Mouse (Mus musculus) cortical plate, adult 2 months (tissue): ENCODE results near the gene Hadhb. TPM values are rescaled to one million over a fixed set of nuclear protein-coding genes. Genes with fewer than 3 reads are reported as not detected.

Source experiments
- H3K27ac ChIP-seq: fragments of 200-500 bp; 2 replicates; pipeline ENCODE4 v1.5.1; 2012; ENCODE audit warnings: low read length, control low read depth, inconsistent platforms; ENCODE audit not compliant: insufficient read depth
- H3K4me1 ChIP-seq: fragments of 200-500 bp; 2 replicates; pipeline ENCODE4 v1.6.1; 2011; ENCODE audit warnings: low read length; ENCODE audit not compliant: control insufficient read depth, insufficient read depth
- H3K4me3 ChIP-seq: fragments of 200-500 bp; 2 replicates; pipeline ENCODE4 v1.5.1; 2011; ENCODE audit warnings: mild to moderate bottlenecking, low read length, control low read depth; ENCODE audit not compliant: insufficient read depth
- CTCF ChIP-seq: fragments of 200-500 bp; IDR thresholded peaks from 2 replicates; pipeline ENCODE4 v1.5.1; 2011; ENCODE audit warnings: mild to moderate bottlenecking, control low read depth, low read length; ENCODE audit not compliant: insufficient read depth; ENCODE audit errors: extremely low read depth
- POLR2A ChIP-seq: fragments of 200-500 bp; IDR thresholded peaks from 2 replicates; pipeline ENCODE4 v1.6.1; 2011; ENCODE audit warnings: mild to moderate bottlenecking, low read length, control low read depth; ENCODE audit not compliant: insufficient read depth; ENCODE audit errors: extremely low read depth
- polyA plus RNA-seq: library from polyadenylated mRNA; depleted of rRNA; stranded (reverse); fragments of >200 nt; gene quantifications from 2 replicates; pipeline ENCODE4 v1.2.3, GENCODE M21; 2012

The Hadhb gene
- polyA plus RNA-seq, 1 experiment: 94.8 TPM

DNA sequence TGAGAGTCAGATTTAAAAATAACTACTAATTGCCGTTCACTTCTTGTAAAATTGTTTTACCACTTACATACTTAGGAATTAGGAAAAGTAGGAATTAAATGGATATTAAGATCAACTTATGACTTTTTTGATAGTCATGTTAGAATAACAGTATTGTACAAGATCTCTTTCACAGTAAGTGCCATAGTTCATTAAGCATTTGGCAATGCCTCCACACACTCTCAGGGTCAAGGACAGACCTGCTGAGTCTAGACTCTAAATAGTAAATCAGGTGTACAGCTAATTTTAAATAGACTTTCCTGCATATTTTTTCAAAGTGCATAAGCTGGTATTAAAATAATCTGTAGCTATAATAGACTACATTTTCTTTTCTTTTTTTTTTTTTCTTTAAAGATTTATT, 2.6 kb upstream of the Hadhb start:
- no peak for TF ChIP-seq CTCF
- no peak overlapping the region for H3K27ac ChIP-seq
- peaks cover 1% of the 10 kb centered on the region; the same call in 1 of the 2 replicates for H3K4me1 ChIP-seq
- H3K4me3 ChIP-seq: no peak overlapping the region

- H3K27ac ChIP-seq: no peak overlapping the region
- H3K4me3 ChIP-seq: no peak overlapping the region
- TF ChIP-seq CTCF: no peak
- TF ChIP-seq POLR2A: no peak
- peaks cover 1% of the 10 kb centered on the region; the same call in 1 of the 2 replicates for H3K4me1 ChIP-seq
These were observed 1.8 kb upstream of the Hadhb start for GRCm38 (mm10) chr5:30153222-30153621.

DNA sequence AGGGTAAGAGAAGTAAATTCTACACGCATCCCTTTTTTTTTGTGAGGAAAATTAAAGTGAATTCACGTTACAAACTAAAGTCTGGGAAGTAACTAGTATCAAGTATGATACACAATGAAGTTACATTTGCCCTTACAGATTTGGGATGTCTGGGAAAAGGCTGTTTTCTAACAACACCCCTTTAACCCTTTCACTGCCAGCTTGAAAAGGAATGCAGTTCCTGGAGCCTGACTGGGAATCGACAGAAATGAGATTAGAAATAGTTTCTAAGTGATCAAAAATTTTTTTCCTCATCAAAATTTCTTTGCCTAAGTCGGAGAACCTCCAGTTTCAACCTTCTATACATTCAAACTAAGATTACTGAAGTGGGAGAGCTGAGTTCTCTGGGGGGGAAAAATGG, 1.0 kb upstream of the Hadhb start:
- TF ChIP-seq POLR2A: no peak
- no peak for TF ChIP-seq CTCF
- H3K27ac ChIP-seq: no peak overlapping the region
- H3K4me3 ChIP-seq: peak overlapping the region; percentile 94
- H3K4me1 ChIP-seq: peaks cover 1% of the 10 kb centered on the region; the same call in 1 of the 2 replicates

DNA sequence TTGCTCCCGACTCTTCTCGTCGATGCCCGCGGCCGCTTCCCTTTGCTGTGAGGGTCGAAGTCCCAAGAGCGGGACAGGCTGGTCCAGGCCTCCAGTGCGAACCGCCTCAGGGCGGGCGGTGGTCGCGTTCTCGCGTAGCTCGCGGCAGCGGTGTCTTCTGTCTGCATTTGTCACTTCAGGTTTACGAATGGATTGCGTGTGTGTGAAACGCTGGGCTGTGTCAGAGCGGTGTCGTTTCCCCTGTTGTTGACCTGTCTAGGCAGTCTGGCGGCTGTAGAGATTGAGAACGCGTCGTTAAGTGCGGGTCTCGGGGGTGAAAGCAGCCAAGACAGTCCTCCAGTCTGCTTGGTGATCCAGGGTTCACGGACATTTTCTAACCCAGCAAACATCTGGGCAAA, 346 bp downstream of the Hadhb start:
- Histone ChIP-seq H3K27ac (peak overlapping the region; percentile 96), H3K4me3 (peak overlapping the region; percentile 94), H3K4me1 (peaks cover 4% of the 10 kb centered on the region)
- TF ChIP-seq CTCF (no peak), POLR2A (no peak)

DNA sequence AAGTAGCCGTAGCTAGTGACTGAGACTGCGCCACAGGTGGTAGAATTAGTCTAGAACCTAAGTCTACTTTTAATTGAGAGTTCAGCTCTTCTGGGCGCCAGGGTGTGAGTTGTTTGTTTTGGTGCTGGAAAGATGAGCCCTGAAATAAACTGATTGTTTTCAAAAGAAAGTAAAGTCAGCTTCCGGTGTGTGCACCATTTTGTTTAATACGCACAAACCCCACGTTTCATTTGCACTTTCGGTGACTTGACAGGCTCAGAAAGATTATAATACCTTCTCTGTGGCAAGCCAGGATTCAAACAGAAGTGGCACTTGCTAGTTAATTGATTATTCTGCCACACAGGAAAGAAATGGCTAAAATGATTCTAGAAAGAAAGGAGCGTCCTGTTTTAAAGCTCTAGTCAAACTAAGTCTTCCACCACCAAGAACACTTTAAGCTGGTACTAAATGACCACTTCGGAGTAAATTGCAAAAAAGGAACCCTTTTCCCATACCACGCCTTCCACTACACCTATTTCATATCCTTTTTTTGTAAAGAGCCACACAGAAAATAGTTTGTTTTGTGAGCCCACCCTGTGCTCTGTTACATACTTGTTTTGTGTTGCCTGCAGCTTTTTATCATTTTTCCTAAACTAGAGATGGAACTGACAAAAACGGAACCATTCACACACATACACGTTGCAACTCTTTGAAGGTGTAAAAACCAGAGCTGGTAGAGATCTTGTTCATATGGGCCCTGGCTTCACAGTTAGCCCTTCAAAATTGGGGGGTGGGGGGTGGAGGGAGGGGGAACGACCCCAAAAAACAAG, 977 bp downstream of the Hadhb start:
- Histone ChIP-seq H3K27ac (0 out of 2 replicates have a peak overlapping the region, but pooled peaks have one; percentile 96), H3K4me1 (peaks cover 5% of the 10 kb centered on the region), H3K4me3 (peak overlapping the region; percentile 94)
- no peak for TF ChIP-seq POLR2A
- no peak for TF ChIP-seq CTCF

GRCm38 (mm10) chr5:30159601-30160000, 4.6 kb downstream of the Hadhb start:
- Histone ChIP-seq H3K4me3 (no peak overlapping the region), H3K27ac (no peak overlapping the region), H3K4me1 (peaks cover 5% of the 10 kb centered on the region)
- TF ChIP-seq POLR2A (no peak), CTCF (no peak)

- no peak for TF ChIP-seq CTCF
- no peak for TF ChIP-seq POLR2A
- no peak overlapping the region for H3K27ac ChIP-seq
- peaks cover 4% of the 10 kb centered on the region for H3K4me1 ChIP-seq
- no peak overlapping the region for H3K4me3 ChIP-seq
These were observed 6.8 kb downstream of the Hadhb start for GRCm38 (mm10) chr5:30161836-30162235.

GRCm38 (mm10) chr5:30162339-30162738, 7.3 kb downstream of the Hadhb start:
- TF ChIP-seq POLR2A (no peak), CTCF (no peak)
- H3K27ac ChIP-seq: no peak overlapping the region
- peaks cover 4% of the 10 kb centered on the region for H3K4me1 ChIP-seq
- no peak overlapping the region for H3K4me3 ChIP-seq

DNA sequence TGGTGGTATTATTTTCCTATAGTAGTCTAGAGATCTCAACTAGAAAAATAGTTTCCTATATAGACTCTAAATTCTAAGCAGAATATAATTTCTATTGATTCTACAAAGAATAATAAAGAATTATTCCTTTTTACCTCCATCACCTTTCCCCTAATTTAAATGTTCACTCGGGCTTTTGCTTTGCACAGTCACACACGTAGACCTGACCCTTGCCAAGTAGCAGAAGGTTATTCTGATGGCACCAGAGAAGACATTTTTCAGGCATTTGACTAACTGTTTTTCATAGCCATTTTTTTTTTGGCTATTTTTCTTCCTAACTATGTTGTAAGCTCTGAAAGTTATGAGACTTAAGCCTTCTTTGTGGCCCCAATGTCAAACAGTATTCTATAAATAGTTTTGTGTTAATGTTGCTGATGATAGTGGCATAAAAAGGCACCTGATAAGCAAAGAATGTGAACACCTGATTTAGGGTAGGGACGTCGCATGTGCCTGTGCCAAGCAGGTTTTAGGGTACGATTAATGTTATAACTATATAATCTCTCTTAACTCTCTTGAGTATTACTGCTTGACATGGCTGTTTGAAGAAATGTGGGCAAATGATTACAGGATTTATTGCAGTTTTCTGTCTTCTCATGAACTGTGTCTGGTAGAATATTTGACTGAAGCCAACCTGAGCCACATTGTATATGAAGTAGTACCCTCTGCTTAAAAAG, 10.3 kb downstream of the Hadhb start:
- H3K4me3 ChIP-seq: no peak overlapping the region
- TF ChIP-seq CTCF (no peak), POLR2A (no peak)
- no peak overlapping the region for H3K27ac ChIP-seq
- H3K4me1 ChIP-seq: peaks cover 2% of the 10 kb centered on the region; the same call in 1 of the 2 replicates
